8 mouse cellular contexts compared by ENCODE assay signal in the genomic region with DNA sequence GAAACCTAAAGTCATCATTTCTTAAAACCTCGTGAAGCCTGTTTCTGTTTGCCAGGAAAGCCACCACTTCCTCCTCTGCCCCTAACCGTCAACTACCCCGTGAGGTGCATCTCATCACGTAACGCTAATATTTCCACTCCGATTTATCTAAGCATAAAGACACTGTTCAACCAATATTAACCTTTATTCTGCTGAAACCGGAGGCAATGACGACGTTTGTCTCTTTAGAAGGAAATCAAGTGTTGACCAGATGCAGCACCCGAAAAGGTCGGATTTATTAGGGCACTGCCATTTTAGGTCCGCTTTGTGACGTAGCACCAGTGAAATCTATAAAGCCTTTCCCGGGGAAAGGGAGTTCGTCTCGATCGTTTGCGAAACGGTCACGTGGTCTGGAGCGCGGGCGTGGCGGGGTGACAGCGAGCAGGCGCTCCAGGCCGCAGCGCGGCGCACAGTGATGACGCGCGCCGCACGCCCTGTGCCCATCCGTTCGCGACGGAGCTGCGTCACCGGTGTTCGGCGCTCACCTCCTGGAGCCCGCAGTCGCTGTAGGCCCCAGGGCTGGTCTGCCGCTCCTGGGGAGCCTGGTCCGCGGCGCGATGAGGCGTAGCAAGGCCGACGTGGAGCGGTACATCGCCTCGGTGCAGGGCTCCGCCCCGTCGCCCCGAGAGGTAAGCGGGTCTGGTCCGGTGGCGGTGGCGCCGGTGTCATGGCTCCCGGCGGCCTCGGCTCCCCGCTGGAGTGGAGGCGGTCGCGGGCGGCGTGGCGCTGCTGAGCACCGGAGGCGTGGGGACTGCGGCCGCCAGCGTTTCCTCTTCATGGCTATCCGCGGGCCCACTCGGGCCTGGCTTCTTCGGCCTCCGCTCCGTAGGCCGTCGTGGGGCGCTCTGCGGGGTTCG. TPM values are rescaled to one million over a fixed set of nuclear protein-coding genes. Genes with fewer than 3 reads are reported as not detected.
DNase-seq lines count a peak whose midpoint lies in the region; ATAC-seq and TF ChIP-seq lines count a peak whose summit lies in the region.

Ranbp2 (plus strand) TSS at position 537 of the 896 bp plus-strand sequence.

- TF ChIP-seq POLR2A in heart, adult 2 months (IDR thresholded peaks at IDR 0.05; ENCODE audit: insufficient read depth, low read depth, low read length): peak; percentile 77

- WGBS in embryonic facial prominence, embryonic 14.5 days: under 1% methylated on average over 49 of the region's 91 CpGs
- WGBS in heart, adult 2 months: under 1% methylated on average over 90 of the region's 91 CpGs
- under 1% methylated on average over 76 of the region's 91 CpGs for WGBS in limb, embryonic 13.5 days
- WGBS in midbrain, embryonic 16.5 days: under 1% methylated on average over 59 of the region's 91 CpGs

- intact Hi-C loops in heart, adult 2 months (cut with DNase I): loop anchor here (2.0 to 5.0 kb wide), 3 partner anchors 39 to 84 kb away; partner anchors contain the start of gene Ccdc138

- H3K9ac ChIP-seq in embryonic facial prominence, embryonic 14.5 days (ENCODE audit: low read depth, low read length): peak within 1 kb of the TSS; percentile 98
- peak within 1 kb of the TSS; percentile 92 for H3K9ac ChIP-seq in heart, adult 2 months (ENCODE audit: low read depth, low read length)
- peak within 1 kb of the TSS; percentile 97 for H3K9ac ChIP-seq in limb, embryonic 13.5 days
- H3K9ac ChIP-seq in midbrain, embryonic 16.5 days (ENCODE audit: low read depth, low read length): peak within 1 kb of the TSS; percentile 99

- H3K79me2 ChIP-seq in heart, adult 2 months (replicated peaks; ENCODE audit: control insufficient read depth, insufficient read depth, low read length): peaks cover 5% of the 10 kb centered on the region

- peak within 1 kb of the TSS; percentile 97 for H3K27ac ChIP-seq in embryonic facial prominence, embryonic 14.5 days (replicated peaks; ENCODE audit: low read depth, low read length)
- H3K27ac ChIP-seq in heart, adult 2 months: peak within 1 kb of the TSS; percentile 99
- peak within 1 kb of the TSS; percentile 96 for H3K27ac ChIP-seq in limb, embryonic 13.5 days
- peak within 1 kb of the TSS; percentile 95 for H3K27ac ChIP-seq in midbrain, embryonic 16.5 days (ENCODE audit: low read length)

- no peaks in the 10 kb centered on the region for H3K9me3 ChIP-seq in embryonic facial prominence, embryonic 14.5 days (ENCODE audit: control insufficient read depth, low read length)
- H3K9me3 ChIP-seq in limb, embryonic 13.5 days: no peaks in the 10 kb centered on the region
- H3K9me3 ChIP-seq in midbrain, embryonic 16.5 days (replicated peaks; ENCODE audit: control insufficient read depth, low read length, poor library complexity, severe bottlenecking): no peaks in the 10 kb centered on the region

- H3K36me3 ChIP-seq in embryonic facial prominence, embryonic 14.5 days (ENCODE audit: control insufficient read depth, insufficient read depth, low read length): no peaks in the 10 kb centered on the region
- H3K36me3 ChIP-seq in heart, adult 2 months (ENCODE audit: control insufficient read depth, insufficient read depth, low read length): peaks cover 9% of the 10 kb centered on the region
- no peaks in the 10 kb centered on the region for H3K36me3 ChIP-seq in limb, embryonic 13.5 days
- H3K36me3 ChIP-seq in midbrain, embryonic 16.5 days (ENCODE audit: control insufficient read depth, insufficient read depth, low read length): no peaks in the 10 kb centered on the region

- H3K4me2 ChIP-seq in embryonic facial prominence, embryonic 14.5 days (ENCODE audit: low read depth, low read length): peak within 1 kb of the TSS; percentile 65
- H3K4me2 ChIP-seq in limb, embryonic 13.5 days (replicated peaks): peak within 1 kb of the TSS; percentile 76
- H3K4me2 ChIP-seq in midbrain, embryonic 16.5 days (ENCODE audit: low read length): peak within 1 kb of the TSS; percentile 85

- ATAC-seq in embryonic facial prominence, embryonic 14.5 days (ENCODE audit: low read depth): peak; percentile 98
- ATAC-seq in limb, embryonic 13.5 days (ENCODE audit: low FRiP score, low read depth): peak; percentile 98
- peak; percentile 98 for ATAC-seq in midbrain, embryonic 16.5 days

- peak; percentile 97 for DNase-seq in 3T3-L1 (ENCODE audit: low read depth, low spot score)
- DNase-seq in adrenal gland, postnatal 4 days (ENCODE audit: low spot score in 2 of 2): peak; percentile 87 to 88
- DNase-seq in embryonic facial prominence, embryonic 14.5 days (ENCODE audit: low spot score): peak; percentile 99
- peak; percentile 98 to 99 for DNase-seq in heart, adult 2 months
- peak; percentile 98 for DNase-seq in kidney, adult 8-10 months
- DNase-seq in spleen, postnatal 10 days (ENCODE audit: low spot score in 2 of 2): peak; percentile 97 to 99

- H3K4me1 ChIP-seq in embryonic facial prominence, embryonic 14.5 days (ENCODE audit: control insufficient read depth, insufficient read depth, low read length): peaks cover 2% of the 10 kb centered on the region; the same call in 1 of the 2 replicates
- H3K4me1 ChIP-seq in heart, adult 2 months (ENCODE audit: control insufficient read depth, insufficient read depth, low read length): no peaks in the 10 kb centered on the region; the same call in 1 of the 2 replicates
- H3K4me1 ChIP-seq in limb, embryonic 13.5 days: peaks cover 6% of the 10 kb centered on the region
- peaks cover 12% of the 10 kb centered on the region for H3K4me1 ChIP-seq in midbrain, embryonic 16.5 days (ENCODE audit: control insufficient read depth, insufficient read depth, low read length)

- TF ChIP-seq EP300 in heart, adult 2 months (IDR thresholded peaks at IDR 0.05; ENCODE audit: insufficient read depth, low read depth, low read length): peak; percentile 87

- TF ChIP-seq CTCF in heart, adult 2 months (IDR thresholded peaks at IDR 0.05): peak; percentile 44

- H3K27me3 ChIP-seq in embryonic facial prominence, embryonic 14.5 days (replicated peaks; ENCODE audit: control insufficient read depth, insufficient read depth, low read length): no peaks in the 10 kb centered on the region
- H3K27me3 ChIP-seq in heart, adult 2 months (ENCODE audit: control insufficient read depth, insufficient read depth, low read length): no peaks in the 10 kb centered on the region
- H3K27me3 ChIP-seq in limb, embryonic 13.5 days: no peaks in the 10 kb centered on the region
- no peaks in the 10 kb centered on the region for H3K27me3 ChIP-seq in midbrain, embryonic 16.5 days (ENCODE audit: control insufficient read depth, insufficient read depth, low read depth, low read length)

- H3K4me3 ChIP-seq in embryonic facial prominence, embryonic 14.5 days (ENCODE audit: low read depth, low read length): peak within 1 kb of the TSS; percentile 98
- peak within 1 kb of the TSS; percentile 100 for H3K4me3 ChIP-seq in heart, adult 2 months
- H3K4me3 ChIP-seq in limb, embryonic 13.5 days: peak within 1 kb of the TSS; percentile 96
- H3K4me3 ChIP-seq in midbrain, embryonic 16.5 days (ENCODE audit: low read depth, low read length): peak within 1 kb of the TSS; percentile 98

RNA-seq across cellular contexts. Expression of gene Ranbp2, which starts in this region (rescaled TPM):
- 10 to 100 TPM; 69.2 to 80.6 TPM for total RNA-seq in adrenal gland, postnatal 4 days (2021)
- 29.3 and 29.9 TPM in 2 replicates for polyA plus RNA-seq in embryonic facial prominence, embryonic 14.5 days (2014; fragmentation: Nextera tagmentation; extraction: Ambion mirVana)
- 10 to 100 TPM; 47.5 to 53.5 TPM for total RNA-seq in heart, adult 2 months (2021)
- 3.2 and 9.5 TPM in 2 replicates for polyA plus RNA-seq in heart, adult 2 months (2012; rRNA removed)
- 24.8 and 26.2 TPM in 2 replicates for polyA plus RNA-seq in limb, embryonic 13.5 days (2015; fragmentation: Nextera tagmentation; extraction: Ambion mirVana)
- polyA plus RNA-seq in midbrain, embryonic 16.5 days (2015; fragmentation: Nextera tagmentation; extraction: Ambion mirVana): 14.2 and 18.6 TPM in 2 replicates

Comparison
In these comparisons a context has a peak if more than half of its experiments do, and no peak if none do; other contexts are left out.
1. Peak in every context shown above with its lines: DNase-seq, ATAC-seq, H3K4me3 ChIP-seq and H3K27ac ChIP-seq.